Mouse (Mus musculus) myocyte (in vitro differentiated cells): ENCODE results near the gene Coro1c.

Experiments used
- E2F4 ChIP-seq: IDR thresholded peaks from one replicate; pipeline ENCODE4 v1.6.1; 2011; ENCODE audit warnings: mild to moderate bottlenecking, control low read depth, moderate library complexity; ENCODE audit not compliant: insufficient read depth
- MAX ChIP-seq: IDR thresholded peaks from one replicate; pipeline ENCODE4 v1.6.1; 2011; ENCODE audit warnings: low read depth, mild to moderate bottlenecking, control low read depth
- MYOG ChIP-seq, 3 experiments: IDR thresholded peaks; one replicate each; pipeline ENCODE4 v1.6.1; 2011; ENCODE audit warnings: control low read depth in 2 of 3, low read depth in 2 of 3, mild to moderate bottlenecking in 2 of 3; ENCODE audit not compliant: insufficient read length in 2 of 3, control insufficient read depth in 1 of 3, insufficient read depth in 1 of 3
- POLR2A ChIP-seq: IDR thresholded peaks from one replicate; pipeline ENCODE4 v1.6.1; 2011; ENCODE audit warnings: low read depth, mild to moderate bottlenecking, control low read depth, moderate library complexity; ENCODE audit not compliant: insufficient read length
- USF1 ChIP-seq: IDR thresholded peaks from one replicate; pipeline ENCODE4 v1.6.1; 2011; ENCODE audit warnings: low read depth, mild to moderate bottlenecking, control low read depth, moderate library complexity

DNA sequence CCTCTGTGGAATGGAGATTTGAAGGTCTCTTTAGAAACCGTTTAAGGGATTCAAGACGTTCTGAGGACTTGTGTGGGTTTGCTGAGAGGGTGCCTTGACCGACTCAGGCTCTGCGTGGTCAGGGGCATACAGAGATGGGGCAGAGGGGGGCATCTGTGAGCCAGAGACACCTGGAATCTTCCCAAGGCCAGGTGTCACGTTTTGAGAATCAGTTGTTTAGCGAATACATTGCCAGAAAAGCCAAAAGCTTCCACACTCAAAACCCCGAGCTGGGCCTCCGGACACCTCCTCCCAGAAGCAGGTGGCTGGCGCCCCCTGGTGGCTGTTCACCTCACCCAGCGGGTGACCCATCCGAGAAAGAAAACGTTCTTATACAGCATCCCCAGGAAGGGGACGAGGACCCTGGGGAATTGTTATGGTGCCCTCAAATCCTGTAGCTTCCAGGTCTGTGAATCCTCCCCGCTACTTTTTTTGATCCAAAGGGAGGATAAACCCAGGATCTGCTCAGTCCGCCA, 92.9 kb downstream of the Coro1c start:
- no peak for TF ChIP-seq E2F4
- TF ChIP-seq MYOG (IDR thresholded peaks at IDR 0.05; ENCODE audit: control insufficient read depth in 1 of 3, insufficient read depth in 1 of 3, insufficient read length in 2 of 3, low read depth in 2 of 3), result no peak
- TF ChIP-seq MAX, result no peak
- no peak for TF ChIP-seq POLR2A
- TF ChIP-seq USF1, result no peak
